Mouse (Mus musculus) gastrocnemius, postnatal 25 days (tissue): ENCODE results near the gene Arntl. TPM values are rescaled to one million over a fixed set of nuclear protein-coding genes. Genes with fewer than 3 reads are reported as not detected.

ENCODE experiments used
- DNase-seq: peaks from one replicate; pipeline ENCODE4 v3.0.0; 2022
- total RNA-seq, 2 experiments: library from RNA; stranded (reverse); gene quantifications; 1 replicate in 1 of 2; 2 replicates in 1 of 2; pipeline ENCODE4 v1.2.3; 2021

Arntl gene
- total RNA-seq, 2 experiments from 2014 or later, result 4.6 to 29.3 TPM

GRCm38 (mm10) chr7:113207471-113208387, 464 bp downstream of the Arntl start:
- peak; percentile 62 for DNase-seq

- no peak for DNase-seq
Measured at GRCm38 (mm10) chr7:113208388-113208753, 1.1 kb downstream of the Arntl start.

GRCm38 (mm10) chr7:113210441-113210840, 3.2 kb downstream of the Arntl start:
- DNase-seq, result peak; percentile 41

GRCm38 (mm10) chr7:113214245-113215169, 7.2 kb downstream of the Arntl start:
- no peak for DNase-seq

- peak; percentile 68 for DNase-seq
Measured at GRCm38 (mm10) chr7:113216152-113216551, 8.9 kb downstream of the Arntl start.

GRCm38 (mm10) chr7:113219416-113219815, 12.2 kb downstream of the Arntl start:
- DNase-seq, result no peak

- DNase-seq, result no peak
Measured at GRCm38 (mm10) chr7:113219864-113220263, 12.6 kb downstream of the Arntl start.

- DNase-seq, result no peak
Measured at GRCm38 (mm10) chr7:113220691-113221238, 13.5 kb downstream of the Arntl start.

- DNase-seq, result no peak
Measured at GRCm38 (mm10) chr7:113222821-113223220, 15.6 kb downstream of the Arntl start.

- DNase-seq, result no peak
Measured at GRCm38 (mm10) chr7:113224620-113225019, 17.4 kb downstream of the Arntl start.

- DNase-seq, result no peak
Measured at GRCm38 (mm10) chr7:113228498-113228897, 21.2 kb downstream of the Arntl start.

- DNase-seq, result no peak
Measured at GRCm38 (mm10) chr7:113236135-113236534, 28.9 kb downstream of the Arntl start.

- no peak for DNase-seq
Measured at GRCm38 (mm10) chr7:113238365-113238764, 31.1 kb downstream of the Arntl start.

GRCm38 (mm10) chr7:113239448-113240130, 32.3 kb downstream of the Arntl start:
- DNase-seq, result no peak

- no peak for DNase-seq
Measured at GRCm38 (mm10) chr7:113240438-113240837, 33.2 kb downstream of the Arntl start.

GRCm38 (mm10) chr7:113241901-113242661, 34.8 kb downstream of the Arntl start:
- peak; percentile 33 for DNase-seq

GRCm38 (mm10) chr7:113242688-113243087, 35.4 kb downstream of the Arntl start:
- peak; percentile 22 for DNase-seq

- DNase-seq, result no peak
Measured at GRCm38 (mm10) chr7:113245144-113245543, 37.9 kb downstream of the Arntl start.

- no peak for DNase-seq
Measured at GRCm38 (mm10) chr7:113246512-113246911, 39.2 kb downstream of the Arntl start.

GRCm38 (mm10) chr7:113247167-113247566, 39.9 kb downstream of the Arntl start:
- no peak for DNase-seq
